ENCODE assay signal across 28 mouse cellular contexts in genomic region chr4:114942112-114942511, GRCm38 (mm10). TPM values are rescaled to one million over a fixed set of nuclear protein-coding genes. Genes with fewer than 3 reads are reported as not detected.
DNase-seq lines count a peak whose midpoint lies in the region; ATAC-seq and TF ChIP-seq lines count a peak whose summit lies in the region.
"Had no signal": no experiment of that assay in that cellular context is flagged by ENCODE, and none has a peak within 500 bp of the region (broad histone marks: within the 10 kb centered on the region; RNA-seq: fewer than 3 reads in every experiment).

No protein-coding gene starts in this region.

- WGBS in intestine, embryonic 14.5 days = 53% methylated on average over 4 of the region's 4 CpGs
- 52% methylated on average over 4 of the region's 4 CpGs for WGBS in intestine, embryonic 16.5 days
- WGBS in limb, embryonic 14.5 days = 23% methylated on average over 4 of the region's 4 CpGs

- H3K9me3 ChIP-seq in intestine, embryonic 14.5 days (ENCODE audit: control insufficient read depth, low read length) = no peaks in the 10 kb centered on the region
- H3K9me3 ChIP-seq in intestine, embryonic 16.5 days (ENCODE audit: control insufficient read depth, low read length) = no peaks in the 10 kb centered on the region
- no peaks in the 10 kb centered on the region for H3K9me3 ChIP-seq in limb, embryonic 14.5 days (ENCODE audit: control insufficient read depth, low read length)
- H3K9me3 ChIP-seq: heart, embryonic 12.5 days; midbrain, embryonic 13.5 days; neural tube, embryonic 12.5 days had no signal

- H3K4me3 ChIP-seq in intestine, embryonic 14.5 days (ENCODE audit: low read depth, low read length) = no peak overlapping the region
- no peak overlapping the region for H3K4me3 ChIP-seq in intestine, embryonic 16.5 days (ENCODE audit: low read length)
- no peak overlapping the region for H3K4me3 ChIP-seq in limb, embryonic 14.5 days (replicated peaks; ENCODE audit: low read length)
- H3K4me3 ChIP-seq: gastrocnemius, adult 2 months; heart, embryonic 12.5 days; midbrain, embryonic 13.5 days; neural tube, embryonic 12.5 days had no signal

- TF ChIP-seq POLR2A in limb, embryonic 14.5 days (IDR thresholded peaks at IDR 0.05; ENCODE audit: borderline replicate concordance, extremely low read depth, insufficient read depth, insufficient read length) = no peak

- H3K27ac ChIP-seq in intestine, embryonic 14.5 days (ENCODE audit: low read depth) = no peak overlapping the region
- H3K27ac ChIP-seq in intestine, embryonic 16.5 days (ENCODE audit: low read length) = no peak overlapping the region
- H3K27ac ChIP-seq in limb, embryonic 14.5 days (replicated peaks; ENCODE audit: low read depth, low read length) = no peak overlapping the region
- H3K27ac ChIP-seq: gastrocnemius, adult 2 months; midbrain, embryonic 13.5 days; neural tube, embryonic 12.5 days had no signal

- intact Hi-C loops in left cerebral cortex, postnatal 36 days (cut with DNase I) = no loop called here

- H3K4me2 ChIP-seq in intestine, embryonic 14.5 days (ENCODE audit: low read length) = no peak overlapping the region
- H3K4me2 ChIP-seq in intestine, embryonic 16.5 days (ENCODE audit: low read depth, low read length) = no peak overlapping the region
- H3K4me2 ChIP-seq in limb, embryonic 14.5 days (replicated peaks; ENCODE audit: low read depth, low read length, severe bottlenecking) = no peak overlapping the region
- H3K4me2 ChIP-seq: heart, embryonic 12.5 days; midbrain, embryonic 13.5 days; neural tube, embryonic 12.5 days had no signal

- no peaks in the 10 kb centered on the region for H3K4me1 ChIP-seq in intestine, embryonic 14.5 days (replicated peaks; ENCODE audit: control insufficient read depth, insufficient read depth, low read length)
- no peaks in the 10 kb centered on the region for H3K4me1 ChIP-seq in intestine, embryonic 16.5 days (ENCODE audit: control insufficient read depth, insufficient read depth, low read length)
- H3K4me1 ChIP-seq in limb, embryonic 14.5 days (ENCODE audit: control insufficient read depth, insufficient read depth, low read length) = peaks cover 6% of the 10 kb centered on the region; the same call in 1 of the 2 replicates
- H3K4me1 ChIP-seq: heart, embryonic 12.5 days had no signal

- no peak for ATAC-seq in intestine, embryonic 14.5 days (replicated peaks; ENCODE audit: low FRiP score, low TSS enrichment, low read depth)
- ATAC-seq in intestine, embryonic 16.5 days = no peak
- 0 out of 2 replicates have a peak, but pooled peaks have one; percentile 29 for ATAC-seq in limb, embryonic 14.5 days (ENCODE audit: low FRiP score, low read depth)
- ATAC-seq: activated CD4-positive, CD25-positive, alpha-beta regulatory T cell, adult 4 months; midbrain, embryonic 13.5 days had no signal

- peak; percentile 9 for DNase-seq in embryo, embryonic 10 days (ENCODE audit: low spot score)
- DNase-seq in embryo, embryonic 10.5 days (ENCODE audit: low spot score) = no peak
- peak; percentile 41 for DNase-seq in intestine, embryonic 14.5 days (ENCODE audit: low spot score)
- peak; percentile 23 for DNase-seq in adipocyte (ENCODE audit: low spot score)
- DNase-seq in limb, embryonic 14.5 days (ENCODE audit: low spot score) = no peak
- no peak for DNase-seq in left cerebral cortex, postnatal 36 days (ENCODE audit: low spot score in 2 of 2)
- DNase-seq: adrenal gland, postnatal 10 days; cerebellum, adult 18-20 months; cerebellum, postnatal 14 days; gastrocnemius, adult 2 months; heart, postnatal 10 days; kidney, adult 18-20 months; kidney, postnatal 25 days; retina, postnatal 1 day; thymus, postnatal 36 days had no signal

- no peak overlapping the region for H3K9ac ChIP-seq in intestine, embryonic 14.5 days (ENCODE audit: low read length)
- no peak overlapping the region for H3K9ac ChIP-seq in intestine, embryonic 16.5 days (ENCODE audit: low read depth, low read length)
- no peak overlapping the region for H3K9ac ChIP-seq in limb, embryonic 14.5 days (ENCODE audit: low read depth, low read length, severe bottlenecking)
- H3K9ac ChIP-seq: heart, embryonic 12.5 days; midbrain, embryonic 13.5 days; neural tube, embryonic 12.5 days had no signal

- peaks cover 9% of the 10 kb centered on the region for H3K27me3 ChIP-seq in intestine, embryonic 14.5 days (replicated peaks; ENCODE audit: control insufficient read depth, insufficient read depth, low read length)
- no peaks in the 10 kb centered on the region; the same call in 1 of the 2 replicates for H3K27me3 ChIP-seq in intestine, embryonic 16.5 days (replicated peaks; ENCODE audit: control insufficient read depth, insufficient read depth, low read length)
- peaks cover 32% of the 10 kb centered on the region for H3K27me3 ChIP-seq in limb, embryonic 14.5 days (ENCODE audit: control insufficient read depth, insufficient read depth, low read length)

- no peaks in the 10 kb centered on the region for H3K36me3 ChIP-seq in intestine, embryonic 14.5 days (ENCODE audit: control insufficient read depth, insufficient read depth, low read length)
- no peaks in the 10 kb centered on the region for H3K36me3 ChIP-seq in intestine, embryonic 16.5 days (ENCODE audit: control insufficient read depth, insufficient read depth, low read length)
- no peaks in the 10 kb centered on the region for H3K36me3 ChIP-seq in limb, embryonic 14.5 days (ENCODE audit: control insufficient read depth, insufficient read depth, low read length)
- H3K36me3 ChIP-seq: heart, embryonic 12.5 days; midbrain, embryonic 13.5 days; neural tube, embryonic 12.5 days had no signal

RNA-seq across cellular contexts. Expression of gene Foxe3, which starts 16.3 kb away (rescaled TPM):
- not detected in 2 replicates for polyA plus RNA-seq in intestine, embryonic 14.5 days (2014; fragmentation: Nextera tagmentation; extraction: Ambion mirVana)
- polyA plus RNA-seq in intestine, embryonic 16.5 days (2015; fragmentation: Nextera tagmentation; extraction: Ambion mirVana) = not detected in 2 replicates
- not detected in 2 replicates for polyA plus RNA-seq in limb, embryonic 14.5 days (2012; rRNA removed)
- polyA plus RNA-seq in limb, embryonic 14.5 days (2014; fragmentation: Nextera tagmentation; extraction: Ambion mirVana) = not detected in 2 replicates
- total RNA-seq in left cerebral cortex, postnatal 36 days (2021) = not detected
- total RNA-seq: adrenal gland, postnatal 10 days; gastrocnemius, adult 2 months; gastrocnemius, postnatal 4 days; heart, postnatal 10 days; left cerebral cortex, postnatal 25 days; liver, adult 2 months had no signal
- polyA plus RNA-seq: activated CD4-positive, CD25-positive, alpha-beta regulatory T cell, adult 4 months; heart, embryonic 12.5 days; hindbrain, embryonic 11.5 days; liver, adult 2 months; liver, embryonic 16.5 days; lung, embryonic 16.5 days; midbrain, embryonic 13.5 days; neural tube, embryonic 12.5 days; spleen, adult 2 months; stomach, embryonic 14.5 days had no signal

RNA-seq across cellular contexts. Expression of gene Foxd2, which starts 33.4 kb away (rescaled TPM):
- 0.14 and 0.28 TPM in 2 replicates for polyA plus RNA-seq in intestine, embryonic 14.5 days (2014; fragmentation: Nextera tagmentation; extraction: Ambion mirVana)
- polyA plus RNA-seq in intestine, embryonic 16.5 days (2015; fragmentation: Nextera tagmentation; extraction: Ambion mirVana) = 0.11 and 0.21 TPM in 2 replicates
- 3.9 and 6.6 TPM in 2 replicates for polyA plus RNA-seq in limb, embryonic 14.5 days (2012; rRNA removed)
- polyA plus RNA-seq in limb, embryonic 14.5 days (2014; fragmentation: Nextera tagmentation; extraction: Ambion mirVana) = 1.2 and 1.5 TPM in 2 replicates
- total RNA-seq in left cerebral cortex, postnatal 36 days (2021) = under 1 TPM; 0.27 to 0.39 TPM
- polyA plus RNA-seq: heart, embryonic 12.5 days; liver, embryonic 16.5 days; stomach, embryonic 14.5 days had no signal

RNA-seq across cellular contexts. Expression of gene Cmpk1, which starts 44.9 kb away (rescaled TPM):
- polyA plus RNA-seq in intestine, embryonic 14.5 days (2014; fragmentation: Nextera tagmentation; extraction: Ambion mirVana) = 98.0 and 98.9 TPM in 2 replicates
- polyA plus RNA-seq in intestine, embryonic 16.5 days (2015; fragmentation: Nextera tagmentation; extraction: Ambion mirVana) = 134 and 153 TPM in 2 replicates
- polyA plus RNA-seq in limb, embryonic 14.5 days (2012; rRNA removed) = 37.0 and 42.4 TPM in 2 replicates
- polyA plus RNA-seq in limb, embryonic 14.5 days (2014; fragmentation: Nextera tagmentation; extraction: Ambion mirVana) = 103 and 120 TPM in 2 replicates
- total RNA-seq in left cerebral cortex, postnatal 36 days (2021) = 10 to 100 TPM; 84.5 to 84.8 TPM

RNA-seq across cellular contexts. Expression of gene Stil, which starts 57.8 kb away (rescaled TPM):
- polyA plus RNA-seq in intestine, embryonic 14.5 days (2014; fragmentation: Nextera tagmentation; extraction: Ambion mirVana) = 17.6 and 18.1 TPM in 2 replicates
- 7.2 TPM in 2 replicates for polyA plus RNA-seq in intestine, embryonic 16.5 days (2015; fragmentation: Nextera tagmentation; extraction: Ambion mirVana)
- 16.2 and 18.0 TPM in 2 replicates for polyA plus RNA-seq in limb, embryonic 14.5 days (2012; rRNA removed)
- polyA plus RNA-seq in limb, embryonic 14.5 days (2014; fragmentation: Nextera tagmentation; extraction: Ambion mirVana) = 11.5 and 12.8 TPM in 2 replicates
- total RNA-seq in left cerebral cortex, postnatal 36 days (2021) = under 1 TPM; 0.52 to 1.00 TPM

Comparison
In these comparisons a context has a peak if more than half of its experiments do, and no peak if none do; other contexts are left out.
1. DNase-seq: peak in embryo, embryonic 10 days (single experiment), intestine, embryonic 14.5 days (single experiment) and adipocyte (single experiment); none in embryo, embryonic 10.5 days (single experiment), limb, embryonic 14.5 days (single experiment) and left cerebral cortex, postnatal 36 days (0 of 2).